Mouse (Mus musculus) thymus, adult 2 months (tissue): ENCODE results near the gene Ube2j1.

Experiments
- CTCF ChIP-seq: fragments of 200-500 bp; IDR thresholded peaks from 2 replicates; pipeline ENCODE4 v1.5.1; 2012; ENCODE audit warnings: mild to moderate bottlenecking, control low read depth, low read length, moderate library complexity, borderline replicate concordance; ENCODE audit not compliant: control insufficient read depth, poor library complexity, insufficient read depth; ENCODE audit errors: extremely low read depth
- POLR2A ChIP-seq: fragments of 200-500 bp; IDR thresholded peaks from 2 replicates; pipeline ENCODE4 v1.6.1; 2012; ENCODE audit warnings: mild to moderate bottlenecking, low read length, control low read depth, moderate library complexity; ENCODE audit not compliant: control insufficient read depth, poor library complexity, insufficient read depth; ENCODE audit errors: extremely low read depth

DNA sequence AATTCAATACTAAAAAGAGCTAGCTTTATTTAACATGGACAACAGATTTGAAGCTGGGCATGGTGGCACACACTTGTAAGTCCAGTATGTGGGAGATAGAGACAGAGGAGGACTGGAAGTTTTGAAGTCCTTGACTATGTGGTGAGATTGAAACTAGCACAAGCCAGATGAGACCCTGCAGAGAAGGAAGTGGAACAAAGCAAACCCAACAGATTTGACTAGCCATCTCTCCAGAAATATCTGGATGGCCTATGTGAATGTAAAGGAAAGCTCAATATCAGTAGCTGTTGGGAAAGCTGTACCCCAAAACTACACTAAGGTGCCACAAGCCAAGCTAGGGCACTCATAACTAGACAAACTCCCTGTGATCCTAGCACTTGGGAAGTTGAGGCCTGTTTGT lies 23.2 kb downstream of the Ube2j1 start:
- TF ChIP-seq CTCF (no peak), POLR2A (no peak)
